In genomic region chr7:101344892-101345291, GRCm38 (mm10) we compare ENCODE assay signal across 33 mouse cellular contexts. TPM values are rescaled to one million over a fixed set of nuclear protein-coding genes. Genes with fewer than 3 reads are reported as not detected.
DNase-seq lines count a peak whose midpoint lies in the region; ATAC-seq and TF ChIP-seq lines count a peak whose summit lies in the region.
"Had no signal": no experiment of that assay in that cellular context is flagged by ENCODE, and none has a peak within 500 bp of the region (broad histone marks: within the 10 kb centered on the region; RNA-seq: fewer than 3 reads in every experiment).

No protein-coding gene starts in this region.

- H3K79me3 ChIP-seq in C2C12 (ENCODE audit: low read depth), result no peaks in the 10 kb centered on the region

- TF ChIP-seq POLR2A in myocyte (IDR thresholded peaks at IDR 0.05; ENCODE audit: insufficient read length, low read depth), result no peak

- no peak overlapping the region for H3K4me2 ChIP-seq in forebrain, embryonic 11.5 days (ENCODE audit: low read depth, low read length, severe bottlenecking)
- H3K4me2 ChIP-seq in limb, embryonic 15.5 days, result no peak overlapping the region
- no peak overlapping the region for H3K4me2 ChIP-seq in myocyte (ENCODE audit: low read depth)
- H3K4me2 ChIP-seq: embryonic facial prominence, embryonic 12.5 days; hindbrain, embryonic 15.5 days; limb, embryonic 13.5 days; midbrain, embryonic 15.5 days had no signal

- no peaks in the 10 kb centered on the region for H3K9me3 ChIP-seq in forebrain, embryonic 10.5 days
- no peaks in the 10 kb centered on the region for H3K9me3 ChIP-seq in forebrain, embryonic 11.5 days (ENCODE audit: control insufficient read depth, low read length)
- no peaks in the 10 kb centered on the region for H3K9me3 ChIP-seq in limb, embryonic 15.5 days
- no peaks in the 10 kb centered on the region for H3K9me3 ChIP-seq in limb, embryonic 10.5 days (replicated peaks)
- H3K9me3 ChIP-seq: embryonic facial prominence, embryonic 12.5 days; hindbrain, embryonic 10.5 days; hindbrain, embryonic 15.5 days; limb, embryonic 13.5 days; midbrain, embryonic 10.5 days; midbrain, embryonic 15.5 days had no signal

- H3ac ChIP-seq in C2C12 (ENCODE audit: control insufficient read depth, insufficient read length, low read depth) (no peak overlapping the region), myocyte (ENCODE audit: control insufficient read depth, insufficient read length) (no peak overlapping the region)

- H3K4me1 ChIP-seq in forebrain, embryonic 10.5 days, result peaks cover 56% of the 10 kb centered on the region
- H3K4me1 ChIP-seq in forebrain, embryonic 11.5 days (replicated peaks; ENCODE audit: control insufficient read depth, insufficient read depth, low read length), result peaks cover 11% of the 10 kb centered on the region; the same call in 1 of the 2 replicates
- peaks cover 36% of the 10 kb centered on the region for H3K4me1 ChIP-seq in limb, embryonic 15.5 days
- H3K4me1 ChIP-seq in limb, embryonic 10.5 days, result peaks cover 64% of the 10 kb centered on the region

- no peak for DNase-seq in forebrain, embryonic 10.5 days (ENCODE audit: extremely low spot score, low spot score)
- no peak for DNase-seq in forebrain, embryonic 11.5 days (ENCODE audit: low spot score)
- no peak for DNase-seq in limb, embryonic 10.5 days (ENCODE audit: low spot score)
- DNase-seq in thymus, postnatal 4 days, result no peak
- DNase-seq: adrenal gland, adult 8-10 months; cerebellum, adult 8-10 months; cerebellum, postnatal 36 days; gastrocnemius, adult 2 months; gastrocnemius, postnatal 36 days; heart, adult 2 months; kidney, adult 11 months; kidney, postnatal 36 days; lung, adult 18-20 months; right cerebral cortex, postnatal 25 days; spleen, adult 18-20 months; thymus, adult 18-20 months; thymus, postnatal 25 days had no signal

- no peak overlapping the region for H3K9ac ChIP-seq in forebrain, embryonic 11.5 days (ENCODE audit: low read length)
- H3K9ac ChIP-seq in limb, embryonic 15.5 days, result 0 out of 2 replicates have a peak overlapping the region, but pooled peaks have one; percentile 8
- H3K9ac ChIP-seq: embryonic facial prominence, embryonic 12.5 days; hindbrain, embryonic 15.5 days; limb, embryonic 13.5 days; midbrain, embryonic 15.5 days had no signal

- H3K27ac ChIP-seq in forebrain, embryonic 10.5 days, result 0 out of 2 replicates have a peak overlapping the region, but pooled peaks have one; percentile 12
- H3K27ac ChIP-seq in forebrain, embryonic 11.5 days (ENCODE audit: low read depth, low read length), result no peak overlapping the region
- H3K27ac ChIP-seq in limb, embryonic 15.5 days, result no peak overlapping the region
- H3K27ac ChIP-seq in limb, embryonic 10.5 days, result no peak overlapping the region
- H3K27ac ChIP-seq: embryonic facial prominence, embryonic 12.5 days; gastrocnemius, adult 2 months; heart, adult 2 months; hindbrain, embryonic 15.5 days; layer of hippocampus, adult 2 months; left cerebral cortex, adult 2 months; limb, embryonic 13.5 days; macrophage; midbrain, embryonic 15.5 days had no signal

- H3K36me3 ChIP-seq in forebrain, embryonic 10.5 days (replicated peaks), result no peaks in the 10 kb centered on the region
- no peaks in the 10 kb centered on the region for H3K36me3 ChIP-seq in forebrain, embryonic 11.5 days (ENCODE audit: control insufficient read depth, insufficient read depth, low read length)
- H3K36me3 ChIP-seq in limb, embryonic 15.5 days, result peaks cover 7% of the 10 kb centered on the region; the same call in 1 of the 2 replicates
- H3K36me3 ChIP-seq in limb, embryonic 10.5 days, result no peaks in the 10 kb centered on the region
- H3K36me3 ChIP-seq in C2C12 (ENCODE audit: control insufficient read depth, insufficient read depth) (no peaks in the 10 kb centered on the region), myocyte (ENCODE audit: control insufficient read depth, insufficient read depth) (no peaks in the 10 kb centered on the region)
- H3K36me3 ChIP-seq: embryonic facial prominence, embryonic 12.5 days; hindbrain, embryonic 10.5 days; hindbrain, embryonic 15.5 days; midbrain, embryonic 10.5 days; midbrain, embryonic 15.5 days had no signal

- peaks cover 44% of the 10 kb centered on the region for H3K27me3 ChIP-seq in forebrain, embryonic 10.5 days (ENCODE audit: poor library complexity, severe bottlenecking)
- peaks cover 8% of the 10 kb centered on the region for H3K27me3 ChIP-seq in forebrain, embryonic 11.5 days (ENCODE audit: control insufficient read depth, insufficient read depth, low read length)
- H3K27me3 ChIP-seq in limb, embryonic 15.5 days, result no peaks in the 10 kb centered on the region
- peaks cover 40% of the 10 kb centered on the region for H3K27me3 ChIP-seq in limb, embryonic 10.5 days (ENCODE audit: low read depth, poor library complexity, severe bottlenecking)
- H3K27me3 ChIP-seq in C2C12 (ENCODE audit: control insufficient read depth, insufficient read depth, insufficient read length) (no peaks in the 10 kb centered on the region), myocyte (ENCODE audit: control insufficient read depth, insufficient read depth, insufficient read length) (no peaks in the 10 kb centered on the region)

- no peak overlapping the region for H3K4me3 ChIP-seq in forebrain, embryonic 10.5 days
- H3K4me3 ChIP-seq in forebrain, embryonic 11.5 days (ENCODE audit: low read depth, low read length), result no peak overlapping the region
- H3K4me3 ChIP-seq in limb, embryonic 15.5 days, result no peak overlapping the region
- no peak overlapping the region for H3K4me3 ChIP-seq in limb, embryonic 10.5 days
- H3K4me3 ChIP-seq in C2C12 (ENCODE audit: insufficient read depth, poor library complexity, severe bottlenecking) (no peak overlapping the region), myocyte (no peak overlapping the region)
- H3K4me3 ChIP-seq: embryonic facial prominence, embryonic 12.5 days; gastrocnemius, adult 2 months; heart, adult 2 months; hindbrain, embryonic 10.5 days; hindbrain, embryonic 15.5 days; layer of hippocampus, adult 2 months; left cerebral cortex, adult 2 months; limb, embryonic 13.5 days; midbrain, embryonic 10.5 days; midbrain, embryonic 15.5 days had no signal

- WGBS in forebrain, embryonic 10.5 days, result 75% methylated on average over 4 of the region's 4 CpGs
- 78% methylated on average over 4 of the region's 4 CpGs for WGBS in forebrain, embryonic 11.5 days
- 72% methylated on average over 4 of the region's 4 CpGs for WGBS in limb, embryonic 15.5 days
- 75% methylated on average over 4 of the region's 4 CpGs for WGBS in limb, embryonic 10.5 days

- H3K79me2 ChIP-seq in C2C12 (ENCODE audit: control insufficient read depth, insufficient read depth), result no peaks in the 10 kb centered on the region
- no peaks in the 10 kb centered on the region for H3K79me2 ChIP-seq in myocyte (ENCODE audit: control insufficient read depth, insufficient read depth)

- TF ChIP-seq CTCF in C2C12 (IDR thresholded peaks at IDR 0.05; ENCODE audit: control insufficient read depth, insufficient read depth, insufficient read length), result no peak

- ATAC-seq in forebrain, embryonic 11.5 days (replicated peaks; ENCODE audit: low FRiP score), result no peak
- ATAC-seq in limb, embryonic 15.5 days (ENCODE audit: insufficient number of reproducible peaks, low FRiP score, low TSS enrichment, low read depth), result no peak
- ATAC-seq in CD4-positive, CD25-positive, alpha-beta regulatory T cell, adult 4 months, result no peak
- ATAC-seq: forebrain, embryonic 16.5 days; inflammation-experienced regulatory T-cells, adult 6 months; lung, postnatal 0 days; midbrain, embryonic 15.5 days had no signal

TF ChIP-seq in C2C12, 6 proteins besides CTCF, POLR2A, EP300 and RAD21:
- TF ChIP-seq USF1 (IDR thresholded peaks at IDR 0.05; ENCODE audit: low read depth) (no peak), MAX (IDR thresholded peaks at IDR 0.05) (no peak), MYOD1 (IDR thresholded peaks at IDR 0.05; ENCODE audit: control insufficient read depth, insufficient read length, low read depth) (peak; percentile 37)

TF ChIP-seq in myocyte, 11 proteins besides CTCF, POLR2A, EP300 and RAD21:
- TF ChIP-seq MAX (IDR thresholded peaks at IDR 0.05; ENCODE audit: low read depth), result no peak
- TF ChIP-seq MYOG (IDR thresholded peaks at IDR 0.05; ENCODE audit: control insufficient read depth in 1 of 3, insufficient read depth in 1 of 3, insufficient read length in 2 of 3, low read depth in 2 of 3), result peak in 1 of 3 experiments; percentile 53
- TF ChIP-seq MYOD1 (IDR thresholded peaks at IDR 0.05; ENCODE audit: control insufficient read depth in 1 of 3, insufficient read length in 2 of 3, low read depth in 2 of 3), result peak in 2 of 3 experiments; percentile 32 to 83

RNA-seq across cellular contexts. Expression of gene Arap1, which starts 3.0 kb away (rescaled TPM):
- polyA plus RNA-seq in forebrain, embryonic 10.5 days (2016; fragmentation: Nextera tagmentation; extraction: Ambion mirVana), result 11.7 and 12.9 TPM in 2 replicates
- polyA plus RNA-seq in forebrain, embryonic 11.5 days (2014; fragmentation: Nextera tagmentation; extraction: Ambion mirVana), result 10.5 and 14.5 TPM in 2 replicates
- polyA plus RNA-seq in limb, embryonic 15.5 days (2015; fragmentation: Nextera tagmentation; extraction: Ambion mirVana), result 85.0 and 85.6 TPM in 2 replicates
- 13.1 and 20.5 TPM in 2 replicates for polyA plus RNA-seq in limb, embryonic 10.5 days (2016; fragmentation: Nextera tagmentation; extraction: Ambion mirVana)
- polyA plus RNA-seq in C2C12 (2012; fragmentation: generic; extraction: Trizol) (21.6 TPM), myocyte (2012; fragmentation: generic; extraction: Trizol) (24.7 TPM)
- polyA plus RNA-seq in CD4-positive, CD25-positive, alpha-beta regulatory T cell, adult 4 months (2017; shearing (Covaris generic)), result 10 to 100 TPM; 35.9 to 67.2 TPM

RNA-seq across cellular contexts. Expression of gene Stard10, which starts 28.0 kb away (rescaled TPM):
- 9.1 and 9.6 TPM in 2 replicates for polyA plus RNA-seq in forebrain, embryonic 10.5 days (2016; fragmentation: Nextera tagmentation; extraction: Ambion mirVana)
- 6.3 and 8.6 TPM in 2 replicates for polyA plus RNA-seq in forebrain, embryonic 11.5 days (2014; fragmentation: Nextera tagmentation; extraction: Ambion mirVana)
- 27.7 and 30.0 TPM in 2 replicates for polyA plus RNA-seq in limb, embryonic 15.5 days (2015; fragmentation: Nextera tagmentation; extraction: Ambion mirVana)
- 10.1 and 11.7 TPM in 2 replicates for polyA plus RNA-seq in limb, embryonic 10.5 days (2016; fragmentation: Nextera tagmentation; extraction: Ambion mirVana)
- 10.9 TPM for polyA plus RNA-seq in C2C12 (2012; fragmentation: generic; extraction: Trizol)
- 39.6 TPM for polyA plus RNA-seq in myocyte (2012; fragmentation: generic; extraction: Trizol)
- polyA plus RNA-seq in CD4-positive, CD25-positive, alpha-beta regulatory T cell, adult 4 months (2017; shearing (Covaris generic)), result 1 to 10 TPM in 1 of 2 experiments, under 1 TPM in 1; 0.76 to 4.8 TPM

RNA-seq across cellular contexts. Expression of gene Atg16l2, which starts 42.8 kb away (rescaled TPM):
- 18.4 and 25.9 TPM in 2 replicates for polyA plus RNA-seq in forebrain, embryonic 10.5 days (2016; fragmentation: Nextera tagmentation; extraction: Ambion mirVana)
- 15.9 and 16.4 TPM in 2 replicates for polyA plus RNA-seq in forebrain, embryonic 11.5 days (2014; fragmentation: Nextera tagmentation; extraction: Ambion mirVana)
- polyA plus RNA-seq in limb, embryonic 15.5 days (2015; fragmentation: Nextera tagmentation; extraction: Ambion mirVana), result 17.1 and 19.4 TPM in 2 replicates
- 19.6 and 23.0 TPM in 2 replicates for polyA plus RNA-seq in limb, embryonic 10.5 days (2016; fragmentation: Nextera tagmentation; extraction: Ambion mirVana)
- polyA plus RNA-seq in C2C12 (2012; fragmentation: generic; extraction: Trizol), result 8.3 TPM
- 6.6 TPM for polyA plus RNA-seq in myocyte (2012; fragmentation: generic; extraction: Trizol)
- 10 to 100 TPM; 46.7 to 58.1 TPM for polyA plus RNA-seq in CD4-positive, CD25-positive, alpha-beta regulatory T cell, adult 4 months (2017; shearing (Covaris generic))
